Mouse (Mus musculus) forebrain, postnatal 0 days (tissue): ENCODE data around the gene 4933402J07Rik. TPM values are rescaled to one million over a fixed set of nuclear protein-coding genes. Genes with fewer than 3 reads are reported as not detected.

Experiments used
- ATAC-seq: fragments of 200-750 bp; cut with Nextera tagmentation; 2 replicates; pipeline ENCODE4 v1.8.0; 2017; ENCODE audit warnings: mild to moderate bottlenecking, moderate library complexity
- DNase-seq: peaks from one replicate; pipeline ENCODE4 v3.0.0-alpha.2; 2015
- H3K27ac ChIP-seq: fragments of 300-500 bp; sonication (generic); 2 replicates; pipeline ENCODE4 v1.5.1; 2014; ENCODE audit warnings: low read depth, mild to moderate bottlenecking, antibody characterized with exemption, low read length, moderate library complexity, mixed read lengths
- H3K27me3 ChIP-seq: fragments of 300-500 bp; sonication (generic); 2 replicates; pipeline ENCODE4 v1.6.1; 2014; ENCODE audit warnings: mild to moderate bottlenecking, low read length, mixed read lengths; ENCODE audit not compliant: insufficient read depth
- H3K36me3 ChIP-seq: fragments of 300-500 bp; sonication (generic); 2 replicates; pipeline ENCODE4 v1.6.1; 2014; ENCODE audit warnings: mild to moderate bottlenecking, moderate library complexity; ENCODE audit not compliant: insufficient read depth
- H3K4me1 ChIP-seq: fragments of 300-500 bp; sonication (generic); 2 replicates; pipeline ENCODE4 v1.6.1; 2014; ENCODE audit warnings: antibody characterized with exemption; ENCODE audit not compliant: insufficient read depth
- H3K4me2 ChIP-seq: fragments of 300-500 bp; sonication (generic); 2 replicates; pipeline ENCODE4 v1.6.1; 2014; ENCODE audit warnings: low read depth, mild to moderate bottlenecking, moderate library complexity
- H3K4me3 ChIP-seq: fragments of 300-500 bp; sonication (generic); 2 replicates; pipeline ENCODE4 v1.5.1; 2014; ENCODE audit warnings: low read depth, low read length, mixed read lengths
- H3K9ac ChIP-seq: fragments of 300-500 bp; sonication (generic); 2 replicates; pipeline ENCODE4 v1.6.1; 2014; ENCODE audit warnings: mild to moderate bottlenecking
- H3K9me3 ChIP-seq: fragments of 300-500 bp; sonication (generic); 2 replicates; pipeline ENCODE4 v1.6.1; 2016; ENCODE audit warnings: low read length
- CTCF ChIP-seq: sonication (generic); IDR thresholded peaks from 2 replicates; pipeline ENCODE4 v1.5.1; 2016; ENCODE audit warnings: antibody characterized with exemption, control low read depth, low read depth
- WGBS: fragments of 180-500 bp; shearing (Covaris S2); extraction: QIAGEN DNeasy Blood & Tissue Kit; methylation state at CpG from one replicate; pipeline ENCODE4 v1.1.7; 2014; 5-methylcytosine and 5-hydroxymethylcytosine counted together
- polyA plus RNA-seq: library from polyadenylated mRNA; unstranded; fragments of >200 nt; fragmentation: Nextera tagmentation; extraction: Ambion mirVana; gene quantifications from 2 replicates; pipeline ENCODE4 v1.2.1, GENCODE M21; 2015
- total RNA-seq: library from RNA; depleted of rRNA; stranded (reverse); fragments of >200 nt; gene quantifications from 2 replicates; pipeline ENCODE4 v1.2.3, GENCODE M21; 2014

The 4933402J07Rik gene
- total and polyA plus RNA-seq, 2 experiments from 2014 or later = not detected

DNA sequence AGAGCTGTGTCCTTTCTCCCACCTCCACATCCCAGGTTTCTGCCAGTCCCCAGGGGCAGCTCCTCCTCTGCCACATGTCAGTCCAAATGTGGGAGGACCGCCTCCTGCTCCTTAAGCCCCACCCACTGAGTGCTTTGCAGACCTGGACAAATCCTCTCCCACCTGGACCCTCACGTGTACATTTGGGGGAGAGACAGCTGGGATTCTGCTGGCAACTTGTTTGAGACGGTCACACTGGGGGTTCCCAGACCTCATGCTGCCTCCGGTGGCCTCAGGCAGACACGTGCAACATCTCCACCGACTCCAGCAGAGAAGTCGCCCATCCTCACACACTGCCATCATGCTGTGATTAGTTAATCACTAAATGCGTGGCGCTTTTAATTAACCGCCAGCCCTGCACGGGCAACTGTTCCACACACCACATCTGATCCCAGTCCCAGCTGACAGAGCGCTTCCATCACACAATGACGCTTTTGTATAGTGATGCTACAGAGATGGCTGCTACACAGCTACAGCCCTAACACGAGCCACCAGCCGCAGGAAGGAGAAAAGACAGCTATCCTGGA lies 23.7 kb upstream of the 4933402J07Rik start:
- ATAC-seq (peak; percentile 77), DNase-seq (peak; percentile 62)
- H3K4me3 ChIP-seq = peak overlapping the region; percentile 26; the same call in 1 of the 2 replicates
- WGBS = 7% methylated on average over 15 of the region's 15 CpGs
- no peak overlapping the region for H3K27ac ChIP-seq
- H3K36me3 ChIP-seq = no peaks in the 10 kb centered on the region
- H3K4me2 ChIP-seq = peak overlapping the region; percentile 49
- no peaks in the 10 kb centered on the region for H3K27me3 ChIP-seq
- no peaks in the 10 kb centered on the region; the same call in 1 of the 2 replicates for H3K4me1 ChIP-seq
- TF ChIP-seq CTCF = no peak
- peak overlapping the region; percentile 52 for H3K9ac ChIP-seq
- H3K9me3 ChIP-seq = no peaks in the 10 kb centered on the region

DNA sequence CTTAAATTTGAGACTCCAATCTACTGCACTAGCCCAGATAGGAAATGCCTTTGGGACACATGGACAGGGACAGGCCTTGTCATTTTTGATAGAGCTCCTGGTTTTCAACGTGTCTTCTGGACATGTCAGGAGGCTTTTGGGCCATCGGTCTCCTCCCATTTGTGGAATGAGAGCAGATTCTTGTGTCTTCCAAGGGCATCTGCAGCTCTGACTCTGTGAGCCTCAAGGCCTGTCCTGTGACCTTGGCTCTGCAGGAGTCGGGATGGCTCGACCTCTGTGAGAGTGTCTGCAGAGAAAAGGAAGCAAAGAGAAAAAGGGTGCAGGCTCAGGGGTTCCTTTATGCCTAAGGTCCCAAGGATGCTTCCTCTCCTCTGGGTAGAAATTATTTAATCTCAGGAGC lies 13.8 kb upstream of the 4933402J07Rik start:
- H3K4me2 ChIP-seq = no peak overlapping the region
- TF ChIP-seq CTCF = no peak
- H3K9me3 ChIP-seq = no peaks in the 10 kb centered on the region
- H3K4me3 ChIP-seq = no peak overlapping the region
- WGBS = 83% methylated on average over 4 of the region's 4 CpGs
- DNase-seq (no peak), ATAC-seq (no peak)
- H3K9ac ChIP-seq = no peak overlapping the region
- no peaks in the 10 kb centered on the region for H3K27me3 ChIP-seq
- no peak overlapping the region for H3K27ac ChIP-seq
- no peaks in the 10 kb centered on the region for H3K36me3 ChIP-seq
- H3K4me1 ChIP-seq = no peaks in the 10 kb centered on the region

DNA sequence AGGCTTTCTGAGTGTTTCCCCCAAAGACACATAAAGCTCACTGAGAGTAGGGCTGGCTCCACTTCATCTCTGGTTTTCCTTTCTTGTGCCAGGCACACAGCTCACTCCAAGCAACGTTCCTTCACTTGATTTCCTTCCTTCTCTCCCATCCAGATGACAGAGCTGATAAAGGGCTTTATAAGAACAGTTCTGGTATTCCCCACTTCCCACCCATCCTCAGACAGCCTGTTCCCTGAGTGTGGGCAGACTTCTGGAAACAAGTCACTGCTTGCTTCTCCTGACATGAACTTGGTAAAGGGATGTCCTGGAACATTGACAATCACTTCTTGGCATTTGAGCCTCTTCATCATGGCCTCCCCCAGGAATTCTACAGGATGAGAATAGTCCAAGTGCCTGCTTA lies 10.9 kb upstream of the 4933402J07Rik start:
- H3K4me3 ChIP-seq = no peak overlapping the region
- WGBS = 72% methylated on average over 1 of the region's 1 CpGs

DNA sequence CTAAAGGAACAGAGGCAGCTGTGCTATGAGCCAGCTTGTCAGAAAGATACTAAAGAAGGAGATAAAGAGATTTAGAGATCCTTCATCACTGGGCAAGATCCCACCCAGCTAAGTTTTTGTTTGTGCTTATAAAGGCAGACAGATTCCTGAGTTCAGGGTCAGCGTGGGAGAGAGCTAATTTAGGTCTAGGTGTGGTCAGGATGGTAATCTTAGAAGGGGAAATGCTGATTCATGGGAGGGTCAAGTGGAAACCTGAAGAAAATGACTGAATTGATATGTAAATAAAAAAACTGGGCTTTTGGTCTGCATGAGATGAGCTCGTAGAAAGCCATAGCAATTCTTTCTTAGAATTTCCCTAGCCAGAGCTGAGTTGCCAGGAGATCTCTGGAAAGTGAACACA lies 2.9 kb upstream of the 4933402J07Rik start:
- ATAC-seq (no peak), DNase-seq (no peak)
- TF ChIP-seq CTCF = no peak
- Histone ChIP-seq H3K27ac (no peak overlapping the region), H3K9ac (no peak overlapping the region), H3K4me3 (no peak overlapping the region), H3K9me3 (no peaks in the 10 kb centered on the region), H3K4me1 (no peaks in the 10 kb centered on the region), H3K4me2 (no peak overlapping the region), H3K27me3 (no peaks in the 10 kb centered on the region), H3K36me3 (no peaks in the 10 kb centered on the region)
- WGBS = 46% methylated on average over 2 of the region's 2 CpGs

More for the DNA sequence above, 10.9 kb upstream of the 4933402J07Rik start:
- Histone ChIP-seq H3K4me1 (no peaks in the 10 kb centered on the region), H3K36me3 (no peaks in the 10 kb centered on the region), H3K9ac (no peak overlapping the region), H3K9me3 (no peaks in the 10 kb centered on the region), H3K27me3 (no peaks in the 10 kb centered on the region), H3K4me2 (no peak overlapping the region), H3K27ac (no peak overlapping the region)
- DNase-seq = no peak
- no peak for TF ChIP-seq CTCF
- ATAC-seq = no peak

DNA sequence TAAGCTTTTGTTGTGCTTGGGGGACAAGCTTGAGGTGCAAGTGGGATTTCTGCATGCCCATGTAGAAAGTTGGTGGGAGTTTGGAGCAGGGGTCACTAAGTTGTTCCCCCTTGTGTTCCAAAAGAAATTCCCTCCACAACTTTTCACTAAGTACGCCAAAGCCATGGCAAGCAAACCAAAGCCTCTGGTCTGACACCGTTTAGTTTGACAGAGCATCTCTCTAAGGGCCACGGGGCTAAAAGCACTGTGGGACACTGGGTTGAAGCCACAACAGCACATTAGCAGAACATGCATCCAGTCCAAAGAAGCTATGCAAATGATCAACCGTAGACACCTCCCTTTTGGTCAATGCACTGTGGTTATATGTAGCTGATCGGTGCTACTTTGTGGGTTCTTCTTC lies 5.5 kb downstream of the 4933402J07Rik start:
- no peaks in the 10 kb centered on the region for H3K27me3 ChIP-seq
- TF ChIP-seq CTCF = no peak
- no peak overlapping the region for H3K4me3 ChIP-seq
- ATAC-seq = no peak
- H3K9me3 ChIP-seq = no peaks in the 10 kb centered on the region
- H3K36me3 ChIP-seq = no peaks in the 10 kb centered on the region
- DNase-seq = no peak
- H3K27ac ChIP-seq = no peak overlapping the region
- no peak overlapping the region for H3K9ac ChIP-seq
- H3K4me2 ChIP-seq = no peak overlapping the region
- H3K4me1 ChIP-seq = no peaks in the 10 kb centered on the region
- WGBS = 87% methylated on average over 5 of the region's 5 CpGs

DNA sequence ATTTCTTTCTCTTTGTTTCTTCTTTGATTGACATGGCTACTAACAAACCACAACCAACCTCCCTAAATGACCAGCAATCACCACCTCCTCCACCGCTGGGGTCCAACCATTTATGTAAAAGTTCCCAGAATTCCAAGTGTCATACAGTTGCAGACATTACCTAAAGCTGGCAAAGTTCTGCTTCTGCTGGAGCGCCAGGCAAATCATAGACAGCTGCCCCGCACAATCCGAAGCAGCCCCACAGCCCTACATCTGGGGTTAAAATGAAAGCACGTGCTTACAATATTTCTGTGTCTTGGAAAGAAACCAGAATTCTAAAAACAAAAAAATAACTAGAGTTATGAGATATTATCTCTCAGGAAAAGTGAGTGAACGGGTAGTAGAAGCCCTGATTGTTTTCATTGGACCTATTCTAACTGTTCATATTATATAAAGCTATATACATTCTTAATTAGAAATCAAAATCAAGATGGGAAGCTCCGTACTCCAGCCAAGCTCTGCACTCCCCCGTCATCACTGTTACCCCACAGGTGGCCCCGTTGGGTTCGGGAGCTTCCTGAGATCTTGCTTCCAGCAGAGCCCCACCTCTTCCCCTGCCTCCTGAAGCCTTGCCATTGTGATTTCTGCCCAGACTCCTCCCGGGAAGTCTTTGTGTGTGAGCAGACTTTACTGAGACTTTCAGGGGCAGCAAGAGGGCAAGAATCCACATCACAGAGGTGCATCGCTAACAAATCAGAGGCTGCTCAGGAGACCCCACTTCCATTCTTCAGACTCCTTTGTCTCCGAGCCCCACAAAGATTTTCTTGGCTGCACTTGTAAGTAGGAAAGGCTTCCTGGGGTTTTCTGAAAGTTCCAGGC lies 6.3 kb downstream of the 4933402J07Rik start:
- Histone ChIP-seq H3K4me3 (no peak overlapping the region), H3K27me3 (no peaks in the 10 kb centered on the region), H3K4me2 (peak overlapping the region; percentile 30), H3K9me3 (no peaks in the 10 kb centered on the region), H3K4me1 (no peaks in the 10 kb centered on the region), H3K9ac (no peak overlapping the region), H3K36me3 (no peaks in the 10 kb centered on the region), H3K27ac (no peak overlapping the region)
- ATAC-seq (no peak), DNase-seq (no peak)
- WGBS = 31% methylated on average over 13 of the region's 13 CpGs
- no peak for TF ChIP-seq CTCF

DNA sequence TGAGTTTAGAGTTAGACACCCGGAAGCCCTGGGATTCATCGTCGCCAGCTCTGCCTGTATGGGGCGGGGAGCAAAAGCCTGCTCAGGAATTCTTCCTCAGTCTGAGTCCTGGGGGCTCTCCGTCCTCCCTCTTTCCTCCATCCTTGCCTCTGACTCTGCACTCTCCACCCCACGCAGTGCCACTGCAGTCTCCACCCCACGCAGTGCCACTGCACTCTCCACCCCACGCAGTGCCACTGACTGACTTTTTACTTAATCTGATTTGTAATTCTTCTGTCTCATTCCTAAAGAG lies 6.9 kb downstream of the 4933402J07Rik start:
- ATAC-seq (peak; percentile 36; the same call in 1 of the 2 replicates), DNase-seq (no peak)
- Histone ChIP-seq H3K27ac (no peak overlapping the region), H3K27me3 (no peaks in the 10 kb centered on the region), H3K4me2 (peak overlapping the region; percentile 30), H3K9ac (no peak overlapping the region), H3K4me3 (no peak overlapping the region), H3K9me3 (no peaks in the 10 kb centered on the region), H3K4me1 (no peaks in the 10 kb centered on the region), H3K36me3 (no peaks in the 10 kb centered on the region)
- 1% methylated on average over 8 of the region's 8 CpGs for WGBS
- no peak for TF ChIP-seq CTCF
